In genomic region chr19:57592355-57592754, GRCm38 (mm10) we compare ENCODE assay signal across 27 mouse cellular contexts. TPM values are rescaled to one million over a fixed set of nuclear protein-coding genes. Genes with fewer than 3 reads are reported as not detected.
A peak's percentile ranks its signal among the peaks of the same experiment; 100 is the strongest.
DNase-seq lines count a peak whose midpoint lies in the region; ATAC-seq and TF ChIP-seq lines count a peak whose summit lies in the region.
"Had no signal": no experiment of that assay in that cellular context is flagged by ENCODE, and none has a peak within 500 bp of the region (broad histone marks: within the 10 kb centered on the region; RNA-seq: fewer than 3 reads in every experiment).

No protein-coding gene starts in this region.

- no peak for TF ChIP-seq EP300 in liver, postnatal 0 days (IDR thresholded peaks at IDR 0.05; ENCODE audit: low read depth)

- H3K9ac ChIP-seq in forebrain, embryonic 15.5 days (replicated peaks): no peak overlapping the region
- no peak overlapping the region for H3K9ac ChIP-seq in heart, embryonic 12.5 days
- no peak overlapping the region for H3K9ac ChIP-seq in liver, adult 2 months (ENCODE audit: low read depth, low read length)
- H3K9ac ChIP-seq in liver, postnatal 0 days (replicated peaks): no peak overlapping the region
- no peak overlapping the region for H3K9ac ChIP-seq in midbrain, embryonic 11.5 days (ENCODE audit: low read length)
- H3K9ac ChIP-seq in midbrain, embryonic 13.5 days (replicated peaks): no peak overlapping the region
- H3K9ac ChIP-seq: embryonic facial prominence, embryonic 12.5 days; embryonic facial prominence, embryonic 15.5 days; heart, embryonic 13.5 days; hindbrain, embryonic 14.5 days had no signal

- TF ChIP-seq CTCF in liver, adult 2 months (IDR thresholded peaks at IDR 0.05; ENCODE audit: low read depth, low read length): no peak
- no peak for TF ChIP-seq CTCF in liver, postnatal 0 days (IDR thresholded peaks at IDR 0.05; ENCODE audit: low read depth)

- H3K4me2 ChIP-seq in forebrain, embryonic 15.5 days (replicated peaks): no peak overlapping the region
- no peak overlapping the region for H3K4me2 ChIP-seq in heart, embryonic 12.5 days
- H3K4me2 ChIP-seq in liver, postnatal 0 days (ENCODE audit: low read depth, low read length): no peak overlapping the region
- no peak overlapping the region for H3K4me2 ChIP-seq in midbrain, embryonic 11.5 days
- no peak overlapping the region for H3K4me2 ChIP-seq in midbrain, embryonic 13.5 days (replicated peaks)
- H3K4me2 ChIP-seq: embryonic facial prominence, embryonic 12.5 days; embryonic facial prominence, embryonic 15.5 days; heart, embryonic 13.5 days; hindbrain, embryonic 14.5 days had no signal

- DNase-seq in forebrain, embryonic 10.5 days (ENCODE audit: extremely low spot score, low spot score): no peak
- peak; percentile 64 for DNase-seq in heart, adult 11 months
- DNase-seq in liver, adult 2 months (ENCODE audit: extremely low read depth, low read depth, low spot score): peak; percentile 29
- DNase-seq in liver, postnatal 0 days: no peak
- DNase-seq in midbrain, embryonic 11.5 days (ENCODE audit: low spot score, missing footprints): peak; percentile 17
- DNase-seq: adrenal gland, postnatal 10 days; adrenal gland, postnatal 36 days; cerebellum, adult 11 months; cerebellum, adult 2 months; cerebellum, adult 9-11 months; gastrocnemius, postnatal 10 days; heart, adult 18-20 months; heart, postnatal 14 days; heart, postnatal 4 days had no signal

- H3K9me3 ChIP-seq in forebrain, embryonic 15.5 days: no peaks in the 10 kb centered on the region
- no peaks in the 10 kb centered on the region for H3K9me3 ChIP-seq in forebrain, embryonic 10.5 days
- no peaks in the 10 kb centered on the region for H3K9me3 ChIP-seq in heart, embryonic 12.5 days (replicated peaks)
- no peaks in the 10 kb centered on the region for H3K9me3 ChIP-seq in liver, postnatal 0 days (ENCODE audit: low read length)
- H3K9me3 ChIP-seq in midbrain, embryonic 11.5 days (ENCODE audit: control insufficient read depth, low read length): no peaks in the 10 kb centered on the region
- no peaks in the 10 kb centered on the region for H3K9me3 ChIP-seq in midbrain, embryonic 13.5 days
- H3K9me3 ChIP-seq: embryonic facial prominence, embryonic 12.5 days; embryonic facial prominence, embryonic 15.5 days; G1E; heart, embryonic 13.5 days had no signal

- no peak for ATAC-seq in forebrain, embryonic 15.5 days (replicated peaks)
- no peak for ATAC-seq in heart, embryonic 12.5 days (ENCODE audit: insufficient number of reproducible peaks, low FRiP score)
- ATAC-seq in liver, postnatal 0 days: no peak
- ATAC-seq in midbrain, embryonic 11.5 days (ENCODE audit: low FRiP score): no peak
- ATAC-seq in midbrain, embryonic 13.5 days: no peak
- ATAC-seq: hindbrain, postnatal 0 days; inflammation-experienced regulatory T-cells, adult 6 months; intestine, embryonic 16.5 days; Patski had no signal

- H3K27ac ChIP-seq in forebrain, embryonic 15.5 days (replicated peaks): peak overlapping the region; percentile 48
- no peak overlapping the region for H3K27ac ChIP-seq in forebrain, embryonic 10.5 days
- no peak overlapping the region for H3K27ac ChIP-seq in heart, embryonic 12.5 days (ENCODE audit: poor library complexity, severe bottlenecking)
- no peak overlapping the region for H3K27ac ChIP-seq in liver, adult 2 months (replicated peaks; ENCODE audit: insufficient read depth, low read depth, low read length)
- no peak overlapping the region for H3K27ac ChIP-seq in liver, postnatal 0 days (ENCODE audit: low read depth)
- H3K27ac ChIP-seq in midbrain, embryonic 11.5 days (ENCODE audit: low read depth, low read length): no peak overlapping the region
- no peak overlapping the region for H3K27ac ChIP-seq in midbrain, embryonic 13.5 days
- H3K27ac ChIP-seq: embryonic facial prominence, embryonic 12.5 days; embryonic facial prominence, embryonic 15.5 days; heart, embryonic 13.5 days; hindbrain, embryonic 14.5 days; hindbrain, postnatal 0 days had no signal

- H3K36me3 ChIP-seq in forebrain, embryonic 15.5 days: no peaks in the 10 kb centered on the region
- no peaks in the 10 kb centered on the region for H3K36me3 ChIP-seq in forebrain, embryonic 10.5 days (replicated peaks)
- H3K36me3 ChIP-seq in heart, embryonic 12.5 days: no peaks in the 10 kb centered on the region
- no peaks in the 10 kb centered on the region for H3K36me3 ChIP-seq in liver, adult 2 months (ENCODE audit: control insufficient read depth, insufficient read depth, low read length)
- H3K36me3 ChIP-seq in liver, postnatal 0 days (replicated peaks; ENCODE audit: insufficient read depth, low read length): no peaks in the 10 kb centered on the region
- H3K36me3 ChIP-seq in midbrain, embryonic 11.5 days (ENCODE audit: control insufficient read depth, insufficient read depth, low read length): no peaks in the 10 kb centered on the region
- no peaks in the 10 kb centered on the region for H3K36me3 ChIP-seq in midbrain, embryonic 13.5 days
- H3K36me3 ChIP-seq: embryonic facial prominence, embryonic 12.5 days; embryonic facial prominence, embryonic 15.5 days; G1E; heart, embryonic 13.5 days had no signal

- H3K4me3 ChIP-seq in forebrain, embryonic 15.5 days: no peak overlapping the region
- H3K4me3 ChIP-seq in forebrain, embryonic 10.5 days: no peak overlapping the region
- no peak overlapping the region for H3K4me3 ChIP-seq in heart, embryonic 12.5 days
- H3K4me3 ChIP-seq in liver, adult 2 months (ENCODE audit: insufficient read depth, low read depth, low read length): no peak overlapping the region
- H3K4me3 ChIP-seq in liver, postnatal 0 days (ENCODE audit: low read depth, low read length): no peak overlapping the region
- H3K4me3 ChIP-seq in midbrain, embryonic 11.5 days (ENCODE audit: low read depth, low read length): no peak overlapping the region
- H3K4me3 ChIP-seq in midbrain, embryonic 13.5 days (replicated peaks): no peak overlapping the region
- H3K4me3 ChIP-seq: embryonic facial prominence, embryonic 12.5 days; embryonic facial prominence, embryonic 15.5 days; heart, embryonic 13.5 days had no signal

- H3K79me2 ChIP-seq in liver, adult 2 months (ENCODE audit: control insufficient read depth, insufficient read depth, low read length): no peaks in the 10 kb centered on the region

- no peaks in the 10 kb centered on the region for H3K4me1 ChIP-seq in forebrain, embryonic 15.5 days
- peaks cover 5% of the 10 kb centered on the region; the same call in 1 of the 2 replicates for H3K4me1 ChIP-seq in forebrain, embryonic 10.5 days
- no peaks in the 10 kb centered on the region for H3K4me1 ChIP-seq in heart, embryonic 12.5 days (replicated peaks)
- H3K4me1 ChIP-seq in liver, adult 2 months (ENCODE audit: control insufficient read depth, insufficient read depth, low read length): no peaks in the 10 kb centered on the region
- no peaks in the 10 kb centered on the region for H3K4me1 ChIP-seq in liver, postnatal 0 days (ENCODE audit: insufficient read depth)
- H3K4me1 ChIP-seq in midbrain, embryonic 11.5 days (ENCODE audit: control insufficient read depth, insufficient read depth, low read length): no peaks in the 10 kb centered on the region
- no peaks in the 10 kb centered on the region for H3K4me1 ChIP-seq in midbrain, embryonic 13.5 days (replicated peaks)
- H3K4me1 ChIP-seq: embryonic facial prominence, embryonic 12.5 days; embryonic facial prominence, embryonic 15.5 days; heart, embryonic 13.5 days had no signal

- no peak for TF ChIP-seq POLR2A in liver, adult 2 months (IDR thresholded peaks at IDR 0.05; ENCODE audit: extremely low read depth, insufficient read depth, low read length)

- WGBS in forebrain, embryonic 15.5 days: 65% methylated on average over 2 of the region's 2 CpGs
- 79% methylated on average over 2 of the region's 2 CpGs for WGBS in forebrain, embryonic 10.5 days
- 87% methylated on average over 2 of the region's 2 CpGs for WGBS in heart, embryonic 12.5 days
- WGBS in liver, adult 2 months: 84% methylated on average over 2 of the region's 2 CpGs
- WGBS in liver, postnatal 0 days (ENCODE audit: insufficient replicate concordance): 72% methylated on average over 2 of the region's 2 CpGs
- WGBS in midbrain, embryonic 11.5 days: 89% methylated on average over 2 of the region's 2 CpGs
- WGBS in midbrain, embryonic 13.5 days: 78% methylated on average over 2 of the region's 2 CpGs

- H3K27me3 ChIP-seq in forebrain, embryonic 15.5 days: no peaks in the 10 kb centered on the region
- H3K27me3 ChIP-seq in forebrain, embryonic 10.5 days (ENCODE audit: poor library complexity, severe bottlenecking): no peaks in the 10 kb centered on the region
- H3K27me3 ChIP-seq in heart, embryonic 12.5 days (replicated peaks): no peaks in the 10 kb centered on the region
- no peaks in the 10 kb centered on the region for H3K27me3 ChIP-seq in liver, adult 2 months (ENCODE audit: control insufficient read depth, insufficient read depth, low read length)
- H3K27me3 ChIP-seq in liver, postnatal 0 days (ENCODE audit: insufficient read depth, low read length): no peaks in the 10 kb centered on the region
- H3K27me3 ChIP-seq in midbrain, embryonic 11.5 days (ENCODE audit: control insufficient read depth, insufficient read depth, low read length): no peaks in the 10 kb centered on the region
- no peaks in the 10 kb centered on the region for H3K27me3 ChIP-seq in midbrain, embryonic 13.5 days
- H3K27me3 ChIP-seq: CH12.LX; embryonic facial prominence, embryonic 12.5 days; embryonic facial prominence, embryonic 15.5 days had no signal

RNA-seq across cellular contexts. Expression of gene Atrnl1, which starts 18.5 kb away (rescaled TPM):
- polyA plus RNA-seq in forebrain, embryonic 15.5 days (2015; fragmentation: Nextera tagmentation; extraction: Ambion mirVana): 8.0 and 8.9 TPM in 2 replicates
- polyA plus RNA-seq in forebrain, embryonic 10.5 days (2016; fragmentation: Nextera tagmentation; extraction: Ambion mirVana): 3.5 and 4.0 TPM in 2 replicates
- 5.1 and 6.5 TPM in 2 replicates for polyA plus RNA-seq in heart, embryonic 12.5 days (2016; fragmentation: Nextera tagmentation; extraction: Ambion mirVana)
- 25.4 TPM in 2 replicates for total RNA-seq in liver, adult 2 months (2014; rRNA removed)
- polyA plus RNA-seq in liver, adult 2 months (2012; rRNA removed): 4.8 and 5.2 TPM in 2 replicates
- polyA plus RNA-seq in liver, postnatal 0 days (2015; fragmentation: Nextera tagmentation; extraction: Ambion mirVana): 0.70 and 0.71 TPM in 2 replicates
- polyA plus RNA-seq in midbrain, embryonic 11.5 days (2014; fragmentation: Nextera tagmentation; extraction: Ambion mirVana): 5.6 and 6.4 TPM in 2 replicates
- polyA plus RNA-seq in midbrain, embryonic 13.5 days (2015; fragmentation: Nextera tagmentation; extraction: Ambion mirVana): 10.0 and 10.2 TPM in 2 replicates

Comparison
In these comparisons a context has a peak if more than half of its experiments do, and no peak if none do; other contexts are left out.
1. DNase-seq: peak in heart, adult 11 months (single experiment), liver, adult 2 months (single experiment) and midbrain, embryonic 11.5 days (single experiment); none in forebrain, embryonic 10.5 days (single experiment) and liver, postnatal 0 days (single experiment).